Mouse (Mus musculus): ENCODE data around the gene Cracr2a.
"Not testable (repeated sequence)": the region's sequence is repeated elsewhere in the genome, so short reads cannot be mapped to it uniquely, and the experiment has no call there.

Cracr2a gene

GRCm38 (mm10) chr6:127561231-127562020, at the start of gene Cracr2a:
TSS of gene Cracr2a (plus strand) at chr6:127561338.
- peak; percentile 48 to 76 for DNase-seq (ENCODE audit: low spot score in 2 of 2)

DNA sequence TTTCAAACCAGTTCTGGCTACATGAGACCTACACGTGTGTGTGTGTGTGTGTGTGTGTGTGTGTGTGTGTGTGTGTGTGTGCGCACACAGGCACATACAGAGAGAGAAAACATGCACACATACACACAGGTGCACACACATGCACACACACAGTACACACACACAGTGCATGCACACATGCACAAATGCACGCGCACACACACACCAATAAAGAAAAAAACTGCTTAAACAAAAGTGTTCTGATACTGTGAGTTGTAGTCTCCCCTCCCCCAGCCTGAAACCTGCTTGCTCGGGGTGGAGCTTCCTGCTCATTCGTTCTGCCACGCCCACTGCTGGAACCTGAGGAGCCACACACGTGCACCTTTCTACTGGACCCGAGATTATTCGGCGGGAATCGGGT, 47.4 kb upstream of the Cracr2a start:
- not testable (repeated sequence) for DNase-seq (ENCODE audit: low spot score in 2 of 2)

DNA sequence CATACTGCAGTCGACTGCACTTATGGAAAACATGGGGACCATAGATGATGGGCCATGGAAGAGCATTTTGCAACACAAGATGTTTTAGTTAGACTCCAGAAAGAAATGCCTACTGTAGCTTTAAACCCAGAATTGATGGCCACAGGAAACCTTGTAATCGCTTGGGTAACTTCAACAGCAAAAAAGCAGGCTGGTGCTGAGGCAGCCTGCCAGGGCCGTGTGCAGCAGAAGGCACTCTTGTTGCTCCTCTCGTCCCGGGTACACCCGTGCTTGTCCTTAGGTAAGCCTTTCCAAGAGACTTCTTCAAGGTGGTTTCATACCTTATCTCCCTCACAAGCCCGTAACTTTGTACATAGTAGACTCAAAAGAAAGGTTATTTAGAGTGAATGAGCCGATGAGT, 40.0 kb upstream of the Cracr2a start:
- no peak for DNase-seq (ENCODE audit: low spot score in 2 of 2)

DNA sequence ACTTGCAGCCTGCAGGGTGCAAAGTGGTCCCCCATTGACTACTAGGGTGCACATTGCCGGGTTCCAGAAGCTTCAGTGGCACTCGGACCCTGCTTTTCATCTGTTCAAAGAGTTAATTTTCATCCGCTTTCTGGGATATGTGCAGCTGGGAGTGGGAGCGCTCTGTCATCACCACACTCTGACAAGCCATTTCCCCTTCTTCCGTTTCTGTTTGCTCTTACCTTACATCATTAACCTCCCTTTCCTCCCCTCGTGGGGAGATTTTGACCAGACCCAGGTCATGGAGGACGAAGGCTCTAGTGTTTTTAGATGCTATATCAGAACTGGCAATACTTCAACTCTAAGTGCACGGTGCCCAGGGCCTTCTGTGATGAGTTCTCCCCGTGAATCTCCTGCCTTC, 38.8 kb upstream of the Cracr2a start:
- DNase-seq (ENCODE audit: low spot score in 2 of 2): no peak

DNA sequence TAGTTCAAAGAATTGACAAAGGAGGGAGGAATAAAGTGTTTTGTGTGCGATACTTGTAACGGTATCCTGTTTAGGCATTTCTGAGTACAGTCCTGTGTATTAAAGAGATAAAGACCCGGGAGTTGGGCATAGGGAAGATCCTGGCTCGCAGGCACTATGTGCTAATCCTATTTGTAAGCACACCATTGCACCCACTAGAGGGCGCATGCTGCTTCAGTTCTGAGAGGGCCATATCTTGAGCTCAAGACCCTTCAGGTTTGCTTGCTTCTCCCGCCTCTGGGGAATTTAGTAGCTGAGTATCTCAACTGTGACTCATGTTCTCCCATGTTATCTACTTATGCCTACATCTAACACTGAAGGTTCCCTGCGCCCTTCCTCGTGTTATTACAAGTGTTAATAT, 36.7 kb upstream of the Cracr2a start:
- DNase-seq (ENCODE audit: low spot score in 2 of 2): peak; percentile 50 to 69

- DNase-seq (ENCODE audit: low spot score in 2 of 2): no peak
These were observed 32.5 kb upstream of the Cracr2a start for GRCm38 (mm10) chr6:127528625-127529024.

GRCm38 (mm10) chr6:127529451-127529850, 31.7 kb upstream of the Cracr2a start:
- DNase-seq (ENCODE audit: low spot score in 2 of 2): peak; percentile 59 to 84

DNA sequence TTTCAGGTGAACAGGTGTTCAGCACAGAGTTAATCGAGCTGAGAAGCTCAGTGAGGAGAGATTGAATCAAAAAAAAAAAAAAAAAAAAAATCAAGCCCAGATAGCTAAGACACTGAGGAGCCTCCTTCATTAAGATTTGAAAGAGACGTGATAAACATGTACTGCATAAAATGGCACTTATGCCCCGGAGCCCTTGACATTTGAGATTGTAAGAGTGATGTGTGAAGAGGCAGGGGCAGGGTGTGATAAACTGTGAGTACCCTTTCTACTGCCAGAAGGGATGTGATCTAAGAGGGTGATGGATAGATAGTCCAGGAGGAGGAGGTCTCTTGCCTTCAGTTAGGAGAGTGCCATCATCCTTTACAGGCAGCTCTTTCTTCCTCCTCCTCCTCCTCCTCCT, 30.9 kb upstream of the Cracr2a start:
- no peak for DNase-seq (ENCODE audit: low spot score in 2 of 2)

GRCm38 (mm10) chr6:127531412-127532205, 29.5 kb upstream of the Cracr2a start:
- no peak for DNase-seq (ENCODE audit: low spot score in 2 of 2)

GRCm38 (mm10) chr6:127532304-127532703, 28.8 kb upstream of the Cracr2a start:
- DNase-seq (ENCODE audit: low spot score in 2 of 2): no peak

DNA sequence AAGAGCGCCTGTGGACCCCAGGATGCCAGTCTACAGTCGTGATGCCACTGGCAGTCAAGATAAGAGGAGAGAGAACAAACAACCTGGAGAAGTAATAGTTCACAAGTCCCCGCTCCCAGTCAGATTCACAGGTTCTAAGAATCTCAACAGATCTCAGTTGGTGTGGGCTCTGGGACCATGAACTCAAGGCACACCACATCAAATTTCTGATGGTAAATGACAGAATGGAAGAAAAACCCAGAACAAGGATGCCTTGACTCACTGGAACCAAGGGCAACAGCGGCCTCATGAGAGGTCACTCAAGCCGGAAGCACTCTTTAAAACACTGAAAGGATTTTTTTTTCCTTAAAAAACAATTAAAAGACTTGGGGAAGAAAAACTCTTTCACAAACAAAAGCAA, 27.4 kb upstream of the Cracr2a start:
- no peak for DNase-seq (ENCODE audit: low spot score in 2 of 2)

DNA sequence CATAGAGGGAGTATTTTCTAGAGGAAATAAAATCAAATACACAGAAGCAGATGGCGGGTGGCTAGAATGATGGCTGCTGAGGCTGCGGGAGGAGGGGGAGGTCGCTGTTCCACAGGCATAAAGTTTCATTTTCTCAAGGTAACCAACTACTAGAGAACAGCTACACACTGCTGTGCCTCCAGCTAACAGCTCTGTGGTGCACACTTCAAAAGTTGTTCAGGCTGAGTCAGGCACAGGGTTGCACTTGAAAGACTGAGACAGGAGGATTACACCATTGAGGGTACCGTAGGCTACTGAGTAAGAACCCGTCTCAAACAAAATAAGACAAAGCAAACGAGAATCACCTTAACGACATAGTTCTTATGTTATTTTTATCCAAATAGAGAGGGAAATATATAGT, 24.1 kb upstream of the Cracr2a start:
- DNase-seq (ENCODE audit: low spot score in 2 of 2): no peak

DNA sequence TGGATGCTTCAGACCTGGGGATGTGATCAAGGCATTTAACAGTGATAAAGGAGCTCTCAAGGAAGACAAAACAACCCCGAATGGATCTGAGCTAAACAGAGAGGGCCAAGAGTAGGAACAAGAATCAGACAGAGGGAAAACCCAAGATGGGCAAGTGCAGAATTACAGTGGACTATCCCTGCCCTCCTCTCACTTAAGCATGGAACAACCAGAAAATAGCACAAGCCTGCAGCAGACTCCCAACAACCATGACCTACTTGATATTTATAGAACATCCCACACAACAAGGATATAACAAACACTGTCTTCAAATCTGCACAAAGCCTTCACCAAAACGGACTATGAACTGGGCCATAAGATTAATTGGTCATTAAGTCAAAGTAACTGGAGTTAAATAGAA, 23.0 kb upstream of the Cracr2a start:
- no peak for DNase-seq (ENCODE audit: low spot score in 2 of 2)

GRCm38 (mm10) chr6:127539226-127539625, 21.9 kb upstream of the Cracr2a start:
- DNase-seq (ENCODE audit: low spot score in 2 of 2): no peak

DNA sequence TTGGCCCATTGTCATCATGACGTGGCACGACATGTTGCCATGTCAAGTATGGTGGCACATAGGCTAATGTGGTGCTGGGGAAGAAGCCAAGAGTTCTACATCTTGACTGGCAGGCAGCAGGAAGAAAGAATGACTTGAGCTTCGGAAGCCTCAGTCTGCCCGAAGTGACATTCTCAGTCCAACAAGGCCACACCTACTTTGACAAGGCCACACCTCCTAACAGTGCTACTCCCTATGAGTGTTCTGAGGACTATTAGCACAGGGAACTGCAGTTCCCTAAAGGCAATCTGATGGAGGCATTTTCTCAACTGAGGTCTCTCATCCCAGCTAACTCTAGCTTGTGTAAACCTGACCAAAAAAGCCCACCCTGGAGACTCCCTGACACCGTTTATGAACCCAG, 21.5 kb upstream of the Cracr2a start:
- no peak for DNase-seq (ENCODE audit: low spot score in 2 of 2)

DNA sequence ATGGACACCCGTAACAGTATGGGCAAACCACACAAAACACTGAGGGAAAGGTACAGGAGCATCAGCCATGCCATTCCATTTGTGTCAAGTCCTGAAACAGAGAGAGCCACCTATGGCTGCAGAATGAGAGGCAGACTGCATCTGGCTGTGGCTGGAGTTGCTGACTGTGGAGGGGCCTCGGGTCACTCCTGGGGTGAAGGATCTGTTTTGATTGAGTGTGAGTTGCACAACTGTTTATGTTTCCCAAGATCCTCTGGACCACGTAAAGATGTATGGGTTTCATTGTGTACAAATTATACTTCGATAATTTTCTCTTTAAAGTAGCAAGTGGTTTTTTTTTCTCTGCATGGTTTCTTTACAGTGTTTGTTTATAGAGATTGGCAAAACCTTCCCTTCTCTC, 20.6 kb upstream of the Cracr2a start:
- DNase-seq (ENCODE audit: low spot score in 2 of 2): no peak

- DNase-seq (ENCODE audit: low spot score in 2 of 2): peak in 1 of 2 experiments; percentile 66
These were observed 19.3 kb upstream of the Cracr2a start for GRCm38 (mm10) chr6:127541617-127542374.

GRCm38 (mm10) chr6:127546676-127547075, 14.5 kb upstream of the Cracr2a start:
- peak in 1 of 2 experiments; percentile 40 for DNase-seq (ENCODE audit: low spot score in 2 of 2)

- DNase-seq (ENCODE audit: low spot score in 2 of 2): peak in 1 of 2 experiments; percentile 4
These were observed 8.2 kb upstream of the Cracr2a start for GRCm38 (mm10) chr6:127552940-127553339.

DNA sequence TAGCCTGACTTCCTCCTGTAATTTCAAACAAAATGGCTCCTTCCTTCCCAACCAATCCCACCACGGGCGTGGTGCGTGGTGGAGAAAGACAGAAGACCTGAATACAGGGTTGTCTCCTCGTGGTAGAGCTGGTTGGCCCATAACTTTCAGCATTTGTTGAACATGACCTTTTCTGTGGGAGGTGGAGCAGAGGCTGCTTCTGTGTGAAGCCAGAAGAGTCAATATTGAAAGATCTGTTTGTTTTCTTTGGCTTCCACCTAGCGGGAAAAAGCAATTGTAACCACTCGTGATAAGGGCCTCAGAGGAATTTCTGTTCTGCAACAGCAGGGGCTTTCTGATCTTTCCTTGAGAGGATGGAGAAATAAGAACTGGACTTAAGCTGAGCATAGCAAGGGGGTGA, 5.6 kb upstream of the Cracr2a start:
- no peak for DNase-seq (ENCODE audit: low spot score in 2 of 2)

DNA sequence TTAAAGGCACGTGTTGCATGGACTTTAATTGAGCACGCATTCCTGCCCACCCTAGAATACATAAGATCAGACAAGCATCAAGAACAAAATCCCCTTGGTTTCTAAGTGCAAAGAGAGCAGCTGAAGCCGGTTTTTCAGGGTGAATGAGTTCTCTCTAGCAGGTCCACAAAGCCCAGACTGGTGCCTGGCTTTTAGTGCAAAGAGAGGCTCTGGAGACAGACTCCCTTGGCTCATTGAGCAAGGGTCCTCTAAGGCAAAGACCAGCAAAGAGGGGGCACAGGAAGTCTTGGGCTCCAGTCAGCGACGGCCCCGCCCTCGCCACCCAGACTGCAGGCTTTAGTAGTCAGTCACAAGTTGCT, 287 bp upstream of the Cracr2a start:
- DNase-seq (ENCODE audit: low spot score in 2 of 2): no peak

DNA sequence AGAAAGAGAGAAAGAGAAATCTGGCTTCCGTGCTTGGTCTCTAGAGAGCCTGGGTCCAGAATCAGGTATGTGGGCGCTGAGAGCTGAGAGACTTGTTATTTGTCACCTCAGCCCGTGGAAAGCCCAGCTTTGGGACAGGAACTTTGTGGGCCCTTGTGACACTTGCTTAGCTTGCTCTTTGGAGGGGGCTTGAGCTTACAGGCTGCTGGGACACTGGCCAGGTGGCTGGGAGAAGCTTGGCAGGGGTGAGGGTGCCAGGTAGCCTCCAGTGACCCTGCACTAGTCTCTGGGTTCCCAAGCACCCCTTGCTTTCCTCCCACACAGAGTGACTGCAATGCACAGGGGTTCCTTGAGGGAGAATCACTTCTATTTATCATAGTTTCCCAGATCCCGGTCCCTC, 2.4 kb downstream of the Cracr2a start:
- no peak for DNase-seq (ENCODE audit: low spot score in 2 of 2)

All from cerebellum, postnatal 4 days (tissue).